Mouse (Mus musculus) kidney, postnatal 0 days (tissue): ENCODE measurements around the gene Aprt. TPM values are rescaled to one million over a fixed set of nuclear protein-coding genes. Genes with fewer than 3 reads are reported as not detected.
A peak's percentile ranks its signal among the peaks of the same experiment; 100 is the strongest.
"Not testable (repeated sequence)": the region's sequence is repeated elsewhere in the genome, so short reads cannot be mapped to it uniquely, and the experiment has no call there.

Source experiments
- ATAC-seq: fragments of 200-750 bp; cut with Nextera tagmentation; replicated peaks from 2 replicates; pipeline ENCODE4 v1.8.0; 2017; ENCODE audit warnings: low read depth, moderate number of reproducible peaks, moderate TSS enrichment, moderate library complexity; ENCODE audit not compliant: low FRiP score
- DNase-seq: peaks from one replicate; pipeline ENCODE4 v3.0.0-alpha.2; 2016; ENCODE audit warnings: low spot score
- H3K27ac ChIP-seq: fragments of 300-500 bp; sonication (generic); 2 replicates; pipeline ENCODE4 v1.5.1; 2014; ENCODE audit warnings: mild to moderate bottlenecking
- H3K27me3 ChIP-seq: fragments of 300-500 bp; sonication (generic); 2 replicates; pipeline ENCODE4 v1.6.1; 2014; ENCODE audit warnings: low read length, mixed read lengths; ENCODE audit not compliant: insufficient read depth
- H3K36me3 ChIP-seq: fragments of 300-500 bp; sonication (generic); 2 replicates; pipeline ENCODE4 v1.6.1; 2014; ENCODE audit warnings: low read length, mixed read lengths; ENCODE audit not compliant: insufficient read depth
- H3K4me1 ChIP-seq: fragments of 300-500 bp; sonication (generic); replicated peaks from 2 replicates; pipeline ENCODE4 v1.6.1; 2014; ENCODE audit warnings: antibody characterized with exemption, low read length, mixed read lengths; ENCODE audit not compliant: insufficient read depth
- H3K4me2 ChIP-seq: fragments of 300-500 bp; sonication (generic); 2 replicates; pipeline ENCODE4 v1.6.1; 2014; ENCODE audit warnings: mild to moderate bottlenecking, low read length, moderate library complexity, mixed read lengths
- H3K4me3 ChIP-seq: fragments of 300-500 bp; sonication (generic); replicated peaks from 2 replicates; pipeline ENCODE4 v1.5.1; 2014; ENCODE audit warnings: low read depth, low read length
- H3K9ac ChIP-seq: fragments of 300-500 bp; sonication (generic); 2 replicates; pipeline ENCODE4 v1.6.1; 2014; ENCODE audit warnings: low read depth, low read length
- H3K9me3 ChIP-seq: fragments of 300-500 bp; sonication (generic); replicated peaks from 2 replicates; pipeline ENCODE4 v1.6.1; 2016; ENCODE audit warnings: low read length, inconsistent platforms, mixed read lengths
- CTCF ChIP-seq: IDR thresholded peaks from 2 replicates; pipeline ENCODE4 v1.5.1; 2016; ENCODE audit warnings: antibody characterized with exemption, low read depth, mild to moderate bottlenecking, moderate library complexity
- WGBS: fragments of 180-500 bp; shearing (Covaris S2); extraction: QIAGEN DNeasy Blood & Tissue Kit; methylation state at CpG from one replicate; pipeline ENCODE4 v1.1.7; 2014; 5-methylcytosine and 5-hydroxymethylcytosine counted together
- polyA plus RNA-seq: library from polyadenylated mRNA; unstranded; fragments of >200 nt; fragmentation: Nextera tagmentation; extraction: Ambion mirVana; gene quantifications from 2 replicates; pipeline ENCODE4 v1.2.1, GENCODE M21; 2015

The Aprt gene
- polyA plus RNA-seq, 1 experiment from 2014 or later, result 392 TPM

GRCm38 (mm10) chr8:122574264-122574663, 2.4 kb downstream of the Aprt start:
- no peak for TF ChIP-seq CTCF
- 13% methylated on average over 3 of the region's 3 CpGs for WGBS
- Histone ChIP-seq H3K9me3 (no peaks in the 10 kb centered on the region), H3K9ac (no peak overlapping the region), H3K4me2 (no peak overlapping the region), H3K4me3 (no peak overlapping the region), H3K36me3 (peaks cover 26% of the 10 kb centered on the region), H3K27ac (peak overlapping the region; percentile 83), H3K27me3 (no peaks in the 10 kb centered on the region), H3K4me1 (peaks cover 23% of the 10 kb centered on the region)
- DNase-seq, result no peak
- ATAC-seq, result no peak

- no peak overlapping the region for H3K9ac ChIP-seq
- no peaks in the 10 kb centered on the region for H3K27me3 ChIP-seq
- peaks cover 28% of the 10 kb centered on the region for H3K4me1 ChIP-seq
- H3K4me2 ChIP-seq, result no peak overlapping the region
- H3K36me3 ChIP-seq, result peaks cover 26% of the 10 kb centered on the region
- no peak overlapping the region for H3K27ac ChIP-seq
- no peak for TF ChIP-seq CTCF
- no peak for DNase-seq
- 58% methylated on average over 9 of the region's 9 CpGs for WGBS
- no peaks in the 10 kb centered on the region for H3K9me3 ChIP-seq
- no peak overlapping the region for H3K4me3 ChIP-seq
- ATAC-seq, result no peak
Observed at GRCm38 (mm10) chr8:122573577-122573976, 3.1 kb downstream of the Aprt start.

GRCm38 (mm10) chr8:122573176-122573575, 3.5 kb downstream of the Aprt start:
- not testable (repeated sequence) for H3K4me2 ChIP-seq, DNase-seq, H3K9ac ChIP-seq, H3K27ac ChIP-seq, H3K27me3 ChIP-seq, H3K4me3 ChIP-seq, H3K9me3 ChIP-seq, ATAC-seq
- 54% methylated on average over 4 of the region's 4 CpGs for whole genome bisulfite sequencing
- peaks cover 26% of the 10 kb centered on the region for H3K36me3 ChIP-seq
- peaks cover 28% of the 10 kb centered on the region for H3K4me1 ChIP-seq

GRCm38 (mm10) chr8:122572751-122573150, 4.0 kb downstream of the Aprt start:
- peaks cover 26% of the 10 kb centered on the region for H3K36me3 ChIP-seq
- no peak overlapping the region for H3K4me2 ChIP-seq
- H3K9ac ChIP-seq, result no peak overlapping the region
- no peak overlapping the region for H3K4me3 ChIP-seq
- H3K4me1 ChIP-seq, result peaks cover 28% of the 10 kb centered on the region
- DNase-seq, result no peak
- no peaks in the 10 kb centered on the region for H3K27me3 ChIP-seq
- ATAC-seq, result no peak
- H3K9me3 ChIP-seq, result no peaks in the 10 kb centered on the region
- H3K27ac ChIP-seq, result no peak overlapping the region; the same call in 1 of the 2 replicates
- TF ChIP-seq CTCF, result no peak
- 84% methylated on average over 3 of the region's 3 CpGs for WGBS

GRCm38 (mm10) chr8:122571750-122572267, 4.9 kb downstream of the Aprt start:
- TF ChIP-seq CTCF, result no peak
- Histone ChIP-seq H3K4me2 (no peak overlapping the region), H3K27ac (no peak overlapping the region), H3K4me3 (no peak overlapping the region), H3K36me3 (peaks cover 26% of the 10 kb centered on the region), H3K9me3 (no peaks in the 10 kb centered on the region), H3K27me3 (no peaks in the 10 kb centered on the region), H3K4me1 (peaks cover 28% of the 10 kb centered on the region), H3K9ac (no peak overlapping the region)
- DNase-seq, result no peak
- WGBS, result 90% methylated on average over 17 of the region's 17 CpGs
- no peak for ATAC-seq

- peaks cover 29% of the 10 kb centered on the region for H3K4me1 ChIP-seq
- H3K4me2 ChIP-seq, result no peak overlapping the region
- no peak for ATAC-seq
- DNase-seq, result no peak
- no peaks in the 10 kb centered on the region for H3K27me3 ChIP-seq
- H3K36me3 ChIP-seq, result peaks cover 26% of the 10 kb centered on the region
- H3K27ac ChIP-seq, result no peak overlapping the region
- no peak overlapping the region for H3K4me3 ChIP-seq
- H3K9me3 ChIP-seq, result no peaks in the 10 kb centered on the region
- 86% methylated on average over 11 of the region's 11 CpGs for WGBS
- no peak overlapping the region for H3K9ac ChIP-seq
- TF ChIP-seq CTCF, result no peak
Observed at GRCm38 (mm10) chr8:122571153-122571552, 5.6 kb downstream of the Aprt start.

GRCm38 (mm10) chr8:122569996-122570395, 6.7 kb downstream of the Aprt start:
- Histone ChIP-seq H3K36me3 (peaks cover 26% of the 10 kb centered on the region), H3K9ac (no peak overlapping the region), H3K27ac (no peak overlapping the region), H3K4me3 (no peak overlapping the region), H3K4me2 (no peak overlapping the region), H3K9me3 (no peaks in the 10 kb centered on the region), H3K27me3 (no peaks in the 10 kb centered on the region), H3K4me1 (peaks cover 19% of the 10 kb centered on the region)
- no peak for DNase-seq
- ATAC-seq, result no peak
- 95% methylated on average over 16 of the region's 16 CpGs for WGBS
- no peak for TF ChIP-seq CTCF
